Mouse (Mus musculus) limb, embryonic 14.5 days (tissue): Measurements from ENCODE around the gene Atxn7l1. TPM values are rescaled to one million over a fixed set of nuclear protein-coding genes. Genes with fewer than 3 reads are reported as not detected.

Experiments used
- ATAC-seq: fragments of 200-750 bp; cut with Nextera tagmentation; 2 replicates; pipeline ENCODE4 v1.8.0; 2017; ENCODE audit warnings: low read depth, moderate number of reproducible peaks, moderate TSS enrichment; ENCODE audit not compliant: low FRiP score
- DNase-seq: peaks from one replicate; pipeline ENCODE4 v3.0.0-alpha.2; 2015; ENCODE audit warnings: low spot score
- H3K27ac ChIP-seq: fragments of 300-500 bp; sonication (generic); replicated peaks from 2 replicates; pipeline ENCODE4 v1.5.1; 2014; ENCODE audit warnings: low read depth, mild to moderate bottlenecking, low read length, moderate library complexity, mixed read lengths
- H3K27me3 ChIP-seq: fragments of 300-500 bp; sonication (generic); 2 replicates; pipeline ENCODE4 v1.6.1; 2014; ENCODE audit warnings: low read length, mixed read lengths; ENCODE audit not compliant: control insufficient read depth, insufficient read depth
- H3K36me3 ChIP-seq: fragments of 300-500 bp; sonication (generic); 2 replicates; pipeline ENCODE4 v1.6.1; 2014; ENCODE audit warnings: mild to moderate bottlenecking, low read length, moderate library complexity, mixed read lengths; ENCODE audit not compliant: control insufficient read depth, insufficient read depth
- H3K4me1 ChIP-seq: fragments of 300-500 bp; sonication (generic); 2 replicates; pipeline ENCODE4 v1.6.1; 2014; ENCODE audit warnings: antibody characterized with exemption, low read length, mixed read lengths; ENCODE audit not compliant: control insufficient read depth, insufficient read depth
- H3K4me2 ChIP-seq: fragments of 300-500 bp; sonication (generic); replicated peaks from 2 replicates; pipeline ENCODE4 v1.6.1; 2014; ENCODE audit warnings: low read depth, mild to moderate bottlenecking, low read length, moderate library complexity; ENCODE audit not compliant: severe bottlenecking
- H3K4me3 ChIP-seq: fragments of 300-500 bp; sonication (generic); replicated peaks from 2 replicates; pipeline ENCODE4 v1.5.1; 2014; ENCODE audit warnings: low read length
- H3K9ac ChIP-seq: fragments of 300-500 bp; sonication (generic); 2 replicates; pipeline ENCODE4 v1.6.1; 2014; ENCODE audit warnings: mild to moderate bottlenecking, low read depth, low read length, moderate library complexity; ENCODE audit not compliant: severe bottlenecking
- H3K9me3 ChIP-seq: fragments of 300-500 bp; sonication (generic); 2 replicates; pipeline ENCODE4 v1.6.1; 2016; ENCODE audit warnings: low read length; ENCODE audit not compliant: control insufficient read depth
- POLR2A ChIP-seq: fragments of 200-500 bp; IDR thresholded peaks from 2 replicates; pipeline ENCODE4 v1.8.0; 2012; ENCODE audit warnings: inconsistent platforms, mild to moderate bottlenecking, moderate library complexity, borderline replicate concordance; ENCODE audit not compliant: insufficient read depth, insufficient read length; ENCODE audit errors: extremely low read depth
- WGBS: fragments of 180-500 bp; shearing (Covaris S2); extraction: QIAGEN DNeasy Blood & Tissue Kit; methylation state at CpG from one replicate; pipeline ENCODE4 v1.1.7; 2014; 5-methylcytosine and 5-hydroxymethylcytosine counted together
- polyA plus RNA-seq, 2 experiments: library from polyadenylated mRNA; depleted of rRNA in 1 of 2; stranded (reverse) in 1 of 2; unstranded in 1 of 2; fragments of >200 nt; fragmentation: Nextera tagmentation in 1 of 2; extraction: Ambion mirVana in 1 of 2; gene quantifications; 2 replicates each; pipeline versions ENCODE4 v1.2.1 to v1.2.3; 2012 to 2014

The Atxn7l1 gene
- polyA plus RNA-seq, 2 experiments, result 15.3 to 23.1 TPM

DNA sequence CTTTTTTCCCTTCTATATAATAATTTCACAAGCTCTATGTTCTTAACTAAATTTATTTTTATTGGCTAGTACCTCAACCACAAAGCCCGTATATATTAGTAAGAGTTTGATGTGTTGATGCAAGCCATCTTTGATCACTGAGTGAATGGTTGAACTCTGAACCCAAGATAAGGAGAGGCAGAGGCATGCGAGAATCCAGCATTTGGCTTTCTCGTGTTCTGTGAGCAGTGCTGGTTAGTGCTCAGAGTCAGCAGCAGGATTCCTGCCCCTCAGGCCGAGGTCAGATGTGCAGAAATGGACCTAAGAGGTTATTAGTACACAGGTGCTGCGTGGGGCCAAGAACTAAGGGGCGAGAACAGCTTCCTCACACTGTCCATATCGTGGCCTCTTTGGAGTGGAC is 113.1 kb downstream of the Atxn7l1 start:
- H3K4me3 ChIP-seq, result no peak overlapping the region
- WGBS, result 74% methylated on average over 7 of the region's 7 CpGs
- DNase-seq, result no peak
- no peaks in the 10 kb centered on the region; the same call in 1 of the 2 replicates for H3K36me3 ChIP-seq
- H3K9me3 ChIP-seq, result no peaks in the 10 kb centered on the region
- no peak overlapping the region for H3K4me2 ChIP-seq
- no peaks in the 10 kb centered on the region for H3K4me1 ChIP-seq
- H3K27me3 ChIP-seq, result no peaks in the 10 kb centered on the region
- no peak overlapping the region for H3K27ac ChIP-seq
- ATAC-seq, result no peak
- no peak overlapping the region for H3K9ac ChIP-seq
- no peak for TF ChIP-seq POLR2A

DNA sequence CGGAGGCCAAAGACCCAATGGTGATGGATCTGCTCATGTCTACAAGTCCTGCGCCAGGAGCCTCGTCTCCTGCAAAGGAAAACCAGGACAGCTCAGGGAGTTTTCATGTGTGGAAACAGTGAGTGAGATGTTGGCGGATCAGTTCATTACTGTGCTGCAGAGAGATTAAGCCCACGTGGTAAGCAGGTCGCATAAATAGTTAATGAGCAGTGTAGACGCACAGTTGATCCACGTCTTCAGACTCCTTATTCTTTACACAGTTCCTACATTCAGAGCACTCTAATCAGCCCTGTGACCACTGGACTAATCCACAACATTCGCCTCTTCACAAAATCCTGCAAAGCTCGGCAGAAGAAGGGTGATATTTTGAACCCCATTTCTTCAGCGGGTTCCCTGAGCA is 118.4 kb downstream of the Atxn7l1 start:
- ATAC-seq (no peak), DNase-seq (no peak)
- Histone ChIP-seq H3K4me2 (no peak overlapping the region), H3K4me3 (no peak overlapping the region), H3K27ac (no peak overlapping the region), H3K36me3 (no peaks in the 10 kb centered on the region), H3K4me1 (no peaks in the 10 kb centered on the region), H3K27me3 (no peaks in the 10 kb centered on the region), H3K9ac (no peak overlapping the region), H3K9me3 (no peaks in the 10 kb centered on the region)
- WGBS, result 73% methylated on average over 11 of the region's 11 CpGs
- no peak for TF ChIP-seq POLR2A

DNA sequence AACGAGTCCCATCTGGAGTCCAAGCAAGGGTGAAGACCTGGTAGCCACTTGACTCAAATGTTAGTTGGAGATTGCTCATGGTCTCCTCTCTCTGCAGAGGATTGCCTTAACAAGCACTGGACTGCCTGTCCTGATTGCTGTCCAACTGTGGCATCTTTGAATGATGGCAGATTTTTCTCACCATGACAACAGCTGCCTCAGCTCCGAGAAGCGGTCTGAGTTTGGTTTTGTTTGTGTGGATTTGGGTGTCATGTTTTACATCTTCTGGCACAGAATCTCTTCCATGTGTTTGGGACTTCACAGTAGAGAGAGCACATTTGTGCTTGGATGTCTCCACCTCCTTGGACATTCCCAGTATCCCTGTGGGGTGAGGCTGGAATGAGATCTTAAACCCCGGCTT is 120.5 kb downstream of the Atxn7l1 start:
- no peak for ATAC-seq
- H3K27me3 ChIP-seq, result no peaks in the 10 kb centered on the region
- no peak overlapping the region for H3K4me3 ChIP-seq
- no peak overlapping the region for H3K9ac ChIP-seq
- no peaks in the 10 kb centered on the region for H3K4me1 ChIP-seq
- no peak for TF ChIP-seq POLR2A
- no peak overlapping the region for H3K27ac ChIP-seq
- H3K4me2 ChIP-seq, result no peak overlapping the region
- 62% methylated on average over 4 of the region's 4 CpGs for WGBS
- H3K9me3 ChIP-seq, result no peaks in the 10 kb centered on the region
- DNase-seq, result no peak
- no peaks in the 10 kb centered on the region for H3K36me3 ChIP-seq

DNA sequence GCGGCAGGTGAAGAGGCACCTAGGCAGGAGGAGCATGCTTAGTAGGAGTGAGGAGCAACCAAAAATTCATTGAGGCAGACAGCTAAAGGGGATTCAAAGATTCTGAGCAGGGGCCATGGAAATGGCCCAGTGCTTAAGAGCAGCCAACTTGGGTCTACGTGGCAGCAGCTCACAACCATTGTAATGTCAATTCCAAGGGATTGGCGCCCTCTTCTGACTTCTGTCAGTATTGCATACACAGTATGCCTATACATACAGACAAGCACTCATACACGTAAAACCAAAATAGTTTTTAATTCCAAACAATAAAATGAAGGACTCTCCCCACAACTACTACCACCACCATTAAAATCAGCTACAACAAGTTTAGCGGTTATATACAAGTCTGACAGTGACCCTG is 122.2 kb downstream of the Atxn7l1 start:
- H3K9me3 ChIP-seq, result no peaks in the 10 kb centered on the region

DNA sequence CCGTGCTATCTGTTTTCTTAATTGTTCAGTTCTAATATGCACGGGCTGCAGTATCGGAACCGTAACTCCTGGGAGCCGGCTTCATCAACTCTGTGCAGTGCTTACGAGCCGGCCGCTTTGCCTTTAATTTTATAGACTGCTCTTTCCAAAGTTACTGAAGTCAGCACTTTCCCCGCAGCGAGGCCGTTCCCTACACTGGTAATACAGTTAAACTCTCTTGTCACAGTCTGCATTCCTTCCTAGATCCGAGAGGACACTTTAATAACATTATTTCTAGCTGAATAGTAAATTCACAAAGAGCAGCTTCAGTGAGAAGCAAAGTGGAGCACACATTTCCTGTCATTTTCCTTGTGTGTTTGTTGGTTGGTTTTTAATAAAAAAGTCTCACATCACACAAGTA is 124.4 kb downstream of the Atxn7l1 start:
- Histone ChIP-seq H3K4me2 (no peak overlapping the region), H3K36me3 (no peaks in the 10 kb centered on the region), H3K9ac (no peak overlapping the region), H3K27me3 (no peaks in the 10 kb centered on the region), H3K4me3 (no peak overlapping the region), H3K27ac (no peak overlapping the region), H3K4me1 (no peaks in the 10 kb centered on the region), H3K9me3 (no peaks in the 10 kb centered on the region)
- ATAC-seq (no peak), DNase-seq (peak; percentile 14)
- no peak for TF ChIP-seq POLR2A
- 36% methylated on average over 12 of the region's 12 CpGs for WGBS

More for the DNA sequence above, 122.2 kb downstream of the Atxn7l1 start:
- 70% methylated on average over 5 of the region's 5 CpGs for WGBS
- no peaks in the 10 kb centered on the region for H3K4me1 ChIP-seq
- no peaks in the 10 kb centered on the region for H3K27me3 ChIP-seq
- no peak overlapping the region for H3K27ac ChIP-seq
- H3K9ac ChIP-seq, result no peak overlapping the region
- ATAC-seq, result no peak
- H3K4me3 ChIP-seq, result no peak overlapping the region
- TF ChIP-seq POLR2A, result no peak
- no peak for DNase-seq
- H3K4me2 ChIP-seq, result no peak overlapping the region
- H3K36me3 ChIP-seq, result no peaks in the 10 kb centered on the region

DNA sequence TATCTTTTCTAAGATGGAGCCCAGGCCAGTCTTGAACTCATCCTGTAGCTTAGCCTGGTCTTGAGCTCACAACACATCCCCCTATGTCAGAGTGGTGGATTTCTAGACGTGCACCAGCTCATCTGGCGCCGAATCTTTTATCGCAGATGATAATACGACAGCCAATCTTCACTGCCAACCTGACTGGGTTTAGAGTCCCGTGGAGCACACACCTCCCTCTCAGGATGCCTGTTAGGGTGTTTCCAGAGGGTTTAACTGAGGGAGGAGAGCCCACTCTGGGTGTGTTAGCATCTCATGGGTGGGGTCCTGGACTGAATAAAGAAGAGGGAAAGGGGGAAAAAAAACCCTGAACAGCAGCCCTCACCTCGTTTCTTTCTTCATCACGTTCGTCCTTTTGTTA is 124.9 kb downstream of the Atxn7l1 start:
- WGBS, result 81% methylated on average over 9 of the region's 9 CpGs
- no peaks in the 10 kb centered on the region for H3K27me3 ChIP-seq

More for the DNA sequence above, 124.9 kb downstream of the Atxn7l1 start:
- H3K36me3 ChIP-seq, result no peaks in the 10 kb centered on the region
- H3K9ac ChIP-seq, result no peak overlapping the region
- H3K4me1 ChIP-seq, result no peaks in the 10 kb centered on the region
- H3K4me3 ChIP-seq, result no peak overlapping the region
- ATAC-seq (no peak), DNase-seq (no peak)
- no peak for TF ChIP-seq POLR2A
- H3K27ac ChIP-seq, result no peak overlapping the region
- no peak overlapping the region for H3K4me2 ChIP-seq
- no peaks in the 10 kb centered on the region for H3K9me3 ChIP-seq
